Mouse (Mus musculus): ENCODE data around the gene Acvr1b. TPM values are rescaled to one million over a fixed set of nuclear protein-coding genes. Genes with fewer than 3 reads are reported as not detected.

Gene Acvr1b
- polyA plus RNA-seq, 1 experiment from 2014 or later: 22.1 TPM

- no peaks in the 10 kb centered on the region for H3K9me3 ChIP-seq (replicated peaks; ENCODE audit: control insufficient read depth, low read length, poor library complexity, severe bottlenecking)
- ATAC-seq: no peak
- WGBS: 31% methylated on average over 15 of the region's 15 CpGs
- peaks cover 1% of the 10 kb centered on the region; the same call in 1 of the 2 replicates for H3K4me1 ChIP-seq (ENCODE audit: control insufficient read depth, insufficient read depth, low read length)
- peaks cover 14% of the 10 kb centered on the region for H3K27me3 ChIP-seq (ENCODE audit: control insufficient read depth, insufficient read depth, low read depth, low read length)
- H3K36me3 ChIP-seq (ENCODE audit: control insufficient read depth, insufficient read depth, low read length): no peaks in the 10 kb centered on the region
- H3K9ac ChIP-seq (ENCODE audit: low read depth, low read length): no peak overlapping the region
- H3K27ac ChIP-seq (ENCODE audit: low read length): no peak overlapping the region
- no peak overlapping the region for H3K4me2 ChIP-seq (ENCODE audit: low read length)
- no peak overlapping the region for H3K4me3 ChIP-seq (ENCODE audit: low read depth, low read length)
Measured at GRCm38 (mm10) chr15:101133993-101134704, 39.7 kb upstream of the Acvr1b start.

- Histone ChIP-seq H3K27ac (ENCODE audit: low read length) (no peak overlapping the region), H3K4me2 (ENCODE audit: low read length) (no peak overlapping the region), H3K9ac (ENCODE audit: low read depth, low read length) (no peak overlapping the region)
Measured at GRCm38 (mm10) chr15:101135405-101135804, 38.5 kb upstream of the Acvr1b start.

GRCm38 (mm10) chr15:101137455-101137854 lies 36.4 kb upstream of the Acvr1b start:
- Histone ChIP-seq H3K27me3 (ENCODE audit: control insufficient read depth, insufficient read depth, low read depth, low read length) (no peaks in the 10 kb centered on the region), H3K4me3 (ENCODE audit: low read depth, low read length) (no peak overlapping the region), H3K4me2 (ENCODE audit: low read length) (no peak overlapping the region), H3K9me3 (replicated peaks; ENCODE audit: control insufficient read depth, low read length, poor library complexity, severe bottlenecking) (no peaks in the 10 kb centered on the region), H3K4me1 (ENCODE audit: control insufficient read depth, insufficient read depth, low read length) (peaks cover 9% of the 10 kb centered on the region), H3K27ac (ENCODE audit: low read length) (no peak overlapping the region), H3K9ac (ENCODE audit: low read depth, low read length) (no peak overlapping the region), H3K36me3 (ENCODE audit: control insufficient read depth, insufficient read depth, low read length) (no peaks in the 10 kb centered on the region)
- WGBS: 82% methylated on average over 11 of the region's 11 CpGs
- no peak for ATAC-seq

More at GRCm38 (mm10) chr15:101135405-101135804, 38.5 kb upstream of the Acvr1b start:
- WGBS: 71% methylated on average over 7 of the region's 8 CpGs
- ATAC-seq: no peak
- Histone ChIP-seq H3K36me3 (ENCODE audit: control insufficient read depth, insufficient read depth, low read length) (no peaks in the 10 kb centered on the region), H3K4me3 (ENCODE audit: low read depth, low read length) (no peak overlapping the region), H3K9me3 (replicated peaks; ENCODE audit: control insufficient read depth, low read length, poor library complexity, severe bottlenecking) (no peaks in the 10 kb centered on the region), H3K27me3 (ENCODE audit: control insufficient read depth, insufficient read depth, low read depth, low read length) (peaks cover 4% of the 10 kb centered on the region; the same call in 1 of the 2 replicates), H3K4me1 (ENCODE audit: control insufficient read depth, insufficient read depth, low read length) (peaks cover 9% of the 10 kb centered on the region)

GRCm38 (mm10) chr15:101138675-101139074 lies 35.2 kb upstream of the Acvr1b start:
- Histone ChIP-seq H3K9ac (ENCODE audit: low read depth, low read length) (no peak overlapping the region), H3K27me3 (ENCODE audit: control insufficient read depth, insufficient read depth, low read depth, low read length) (no peaks in the 10 kb centered on the region), H3K27ac (ENCODE audit: low read length) (no peak overlapping the region), H3K4me3 (ENCODE audit: low read depth, low read length) (no peak overlapping the region), H3K4me2 (ENCODE audit: low read length) (no peak overlapping the region), H3K9me3 (replicated peaks; ENCODE audit: control insufficient read depth, low read length, poor library complexity, severe bottlenecking) (no peaks in the 10 kb centered on the region), H3K36me3 (ENCODE audit: control insufficient read depth, insufficient read depth, low read length) (no peaks in the 10 kb centered on the region), H3K4me1 (ENCODE audit: control insufficient read depth, insufficient read depth, low read length) (peaks cover 9% of the 10 kb centered on the region)
- no peak for ATAC-seq
- WGBS: 79% methylated on average over 3 of the region's 3 CpGs

- no peak for ATAC-seq
- Histone ChIP-seq H3K4me1 (ENCODE audit: control insufficient read depth, insufficient read depth, low read length) (peaks cover 9% of the 10 kb centered on the region), H3K27me3 (ENCODE audit: control insufficient read depth, insufficient read depth, low read depth, low read length) (no peaks in the 10 kb centered on the region), H3K4me2 (ENCODE audit: low read length) (no peak overlapping the region), H3K4me3 (ENCODE audit: low read depth, low read length) (no peak overlapping the region), H3K27ac (ENCODE audit: low read length) (no peak overlapping the region), H3K9ac (ENCODE audit: low read depth, low read length) (no peak overlapping the region), H3K36me3 (ENCODE audit: control insufficient read depth, insufficient read depth, low read length) (no peaks in the 10 kb centered on the region), H3K9me3 (replicated peaks; ENCODE audit: control insufficient read depth, low read length, poor library complexity, severe bottlenecking) (no peaks in the 10 kb centered on the region)
- 9% methylated on average over 12 of the region's 12 CpGs for WGBS
Measured at GRCm38 (mm10) chr15:101139885-101140284, 34.0 kb upstream of the Acvr1b start.

- no peak for ATAC-seq
- 49% methylated on average over 6 of the region's 6 CpGs for WGBS
- peaks cover 10% of the 10 kb centered on the region for H3K4me1 ChIP-seq (ENCODE audit: control insufficient read depth, insufficient read depth, low read length)
Measured at GRCm38 (mm10) chr15:101140587-101140986, 33.3 kb upstream of the Acvr1b start.

GRCm38 (mm10) chr15:101141061-101141541 lies 32.8 kb upstream of the Acvr1b start:
- no peak overlapping the region for H3K9ac ChIP-seq (ENCODE audit: low read depth, low read length)
- ATAC-seq: no peak
- H3K4me1 ChIP-seq (ENCODE audit: control insufficient read depth, insufficient read depth, low read length): peaks cover 14% of the 10 kb centered on the region
- no peak overlapping the region for H3K27ac ChIP-seq (ENCODE audit: low read length)
- no peaks in the 10 kb centered on the region for H3K27me3 ChIP-seq (ENCODE audit: control insufficient read depth, insufficient read depth, low read depth, low read length)
- no peak overlapping the region for H3K4me2 ChIP-seq (ENCODE audit: low read length)
- no peaks in the 10 kb centered on the region for H3K36me3 ChIP-seq (ENCODE audit: control insufficient read depth, insufficient read depth, low read length)
- WGBS: 11% methylated on average over 6 of the region's 14 CpGs
- H3K4me3 ChIP-seq (ENCODE audit: low read depth, low read length): no peak overlapping the region
- H3K9me3 ChIP-seq (replicated peaks; ENCODE audit: control insufficient read depth, low read length, poor library complexity, severe bottlenecking): no peaks in the 10 kb centered on the region

More at GRCm38 (mm10) chr15:101140587-101140986, 33.3 kb upstream of the Acvr1b start:
- Histone ChIP-seq H3K27me3 (ENCODE audit: control insufficient read depth, insufficient read depth, low read depth, low read length) (no peaks in the 10 kb centered on the region), H3K4me3 (ENCODE audit: low read depth, low read length) (no peak overlapping the region), H3K36me3 (ENCODE audit: control insufficient read depth, insufficient read depth, low read length) (no peaks in the 10 kb centered on the region), H3K9me3 (replicated peaks; ENCODE audit: control insufficient read depth, low read length, poor library complexity, severe bottlenecking) (no peaks in the 10 kb centered on the region), H3K27ac (ENCODE audit: low read length) (no peak overlapping the region), H3K9ac (ENCODE audit: low read depth, low read length) (no peak overlapping the region), H3K4me2 (ENCODE audit: low read length) (no peak overlapping the region)

- 48% methylated on average over 8 of the region's 8 CpGs for WGBS
- Histone ChIP-seq H3K27me3 (ENCODE audit: control insufficient read depth, insufficient read depth, low read depth, low read length) (no peaks in the 10 kb centered on the region), H3K4me3 (ENCODE audit: low read depth, low read length) (no peak overlapping the region), H3K9ac (ENCODE audit: low read depth, low read length) (no peak overlapping the region), H3K4me1 (ENCODE audit: control insufficient read depth, insufficient read depth, low read length) (peaks cover 18% of the 10 kb centered on the region), H3K9me3 (replicated peaks; ENCODE audit: control insufficient read depth, low read length, poor library complexity, severe bottlenecking) (no peaks in the 10 kb centered on the region), H3K4me2 (ENCODE audit: low read length) (no peak overlapping the region), H3K36me3 (ENCODE audit: control insufficient read depth, insufficient read depth, low read length) (no peaks in the 10 kb centered on the region), H3K27ac (ENCODE audit: low read length) (no peak overlapping the region)
- no peak for ATAC-seq
Measured at GRCm38 (mm10) chr15:101142672-101143071, 31.2 kb upstream of the Acvr1b start.

GRCm38 (mm10) chr15:101143494-101143893 lies 30.4 kb upstream of the Acvr1b start:
- Histone ChIP-seq H3K9me3 (replicated peaks; ENCODE audit: control insufficient read depth, low read length, poor library complexity, severe bottlenecking) (no peaks in the 10 kb centered on the region), H3K9ac (ENCODE audit: low read depth, low read length) (no peak overlapping the region), H3K4me1 (ENCODE audit: control insufficient read depth, insufficient read depth, low read length) (peaks cover 23% of the 10 kb centered on the region), H3K4me3 (ENCODE audit: low read depth, low read length) (no peak overlapping the region), H3K27me3 (ENCODE audit: control insufficient read depth, insufficient read depth, low read depth, low read length) (no peaks in the 10 kb centered on the region), H3K4me2 (ENCODE audit: low read length) (no peak overlapping the region), H3K27ac (ENCODE audit: low read length) (no peak overlapping the region), H3K36me3 (ENCODE audit: control insufficient read depth, insufficient read depth, low read length) (no peaks in the 10 kb centered on the region)
- 29% methylated on average over 8 of the region's 8 CpGs for WGBS
- no peak for ATAC-seq

All from midbrain, embryonic 16.5 days (tissue).